Mouse (Mus musculus) kidney, postnatal 10 days (tissue): Measurements from ENCODE around the gene Scd2.
"Not testable (repeated sequence)": the region's sequence is repeated elsewhere in the genome, so short reads cannot be mapped to it uniquely, and the experiment has no call there.

Experiments used
- DNase-seq: peaks from one replicate; pipeline ENCODE4 v3.0.0; 2021; ENCODE audit warnings: mixed read lengths

Scd2 gene

GRCm38 (mm10) chr19:44292941-44293768, at the start of gene Scd2:
TSS of gene Scd2 (plus strand) at chr19:44293674.
- peak; percentile 37 for DNase-seq

- DNase-seq, result peak; percentile 70
These were observed 47.7 kb upstream of the Scd2 start for GRCm38 (mm10) chr19:44245761-44246171.

- DNase-seq, result no peak
These were observed 47.0 kb upstream of the Scd2 start for GRCm38 (mm10) chr19:44246341-44246911.

GRCm38 (mm10) chr19:44247281-44248080, 46.0 kb upstream of the Scd2 start:
- DNase-seq, result peak; percentile 32

- peak; percentile 98 for DNase-seq
These were observed 45.2 kb upstream of the Scd2 start for GRCm38 (mm10) chr19:44248081-44248853.

GRCm38 (mm10) chr19:44248854-44249351, 44.6 kb upstream of the Scd2 start:
- DNase-seq, result no peak

GRCm38 (mm10) chr19:44251138-44251537, 42.3 kb upstream of the Scd2 start:
- not testable (repeated sequence) for DNase-seq

- DNase-seq, result no peak
These were observed 41.4 kb upstream of the Scd2 start for GRCm38 (mm10) chr19:44251936-44252558.

- DNase-seq, result not testable (repeated sequence)
These were observed 39.4 kb upstream of the Scd2 start for GRCm38 (mm10) chr19:44254106-44254505.

- DNase-seq, result no peak
These were observed 36.0 kb upstream of the Scd2 start for GRCm38 (mm10) chr19:44257377-44257966.

- no peak for DNase-seq
These were observed 34.0 kb upstream of the Scd2 start for GRCm38 (mm10) chr19:44259484-44259883.

- DNase-seq, result no peak
These were observed 33.0 kb upstream of the Scd2 start for GRCm38 (mm10) chr19:44260487-44260886.

GRCm38 (mm10) chr19:44261774-44262173, 31.7 kb upstream of the Scd2 start:
- DNase-seq, result no peak

- DNase-seq, result no peak
These were observed 29.9 kb upstream of the Scd2 start for GRCm38 (mm10) chr19:44263581-44263980.

GRCm38 (mm10) chr19:44264226-44264625, 29.2 kb upstream of the Scd2 start:
- no peak for DNase-seq

GRCm38 (mm10) chr19:44265300-44265699, 28.2 kb upstream of the Scd2 start:
- peak; percentile 34 for DNase-seq

GRCm38 (mm10) chr19:44265911-44266337, 27.6 kb upstream of the Scd2 start:
- DNase-seq, result no peak

- DNase-seq, result no peak
These were observed 27.0 kb upstream of the Scd2 start for GRCm38 (mm10) chr19:44266458-44266823.

GRCm38 (mm10) chr19:44266824-44267498, 26.5 kb upstream of the Scd2 start:
- DNase-seq, result peak; percentile 88

- no peak for DNase-seq
These were observed 25.9 kb upstream of the Scd2 start for GRCm38 (mm10) chr19:44267499-44268002.

- no peak for DNase-seq
These were observed 19.8 kb upstream of the Scd2 start for GRCm38 (mm10) chr19:44273711-44274110.
